ENCODE assay signal across 25 mouse cellular contexts in genomic region chr3:27523176-27523936, GRCm38 (mm10).
DNase-seq lines count a peak whose midpoint lies in the region; ATAC-seq lines count a peak whose summit lies in the region.
"Had no signal": no experiment of that assay in that cellular context is flagged by ENCODE, and none has a peak within 500 bp of the region (broad histone marks: within the 10 kb centered on the region; RNA-seq: fewer than 3 reads in every experiment).

No protein-coding gene starts in this region.

- H3K4me2 ChIP-seq in embryonic facial prominence, embryonic 13.5 days = no peak overlapping the region
- H3K4me2 ChIP-seq in limb, embryonic 13.5 days (replicated peaks) = no peak overlapping the region
- no peak overlapping the region for H3K4me2 ChIP-seq in embryonic facial prominence, embryonic 14.5 days (ENCODE audit: low read depth, low read length)
- no peak overlapping the region for H3K4me2 ChIP-seq in stomach, embryonic 16.5 days (ENCODE audit: low read depth, low read length)
- H3K4me2 ChIP-seq: embryonic facial prominence, embryonic 12.5 days; liver, embryonic 11.5 days; midbrain, embryonic 12.5 days; neural tube, embryonic 13.5 days; stomach, embryonic 15.5 days had no signal

- no peak overlapping the region for H3K9ac ChIP-seq in embryonic facial prominence, embryonic 13.5 days
- no peak overlapping the region for H3K9ac ChIP-seq in limb, embryonic 13.5 days
- no peak overlapping the region for H3K9ac ChIP-seq in embryonic facial prominence, embryonic 14.5 days (ENCODE audit: low read depth, low read length)
- no peak overlapping the region for H3K9ac ChIP-seq in stomach, embryonic 16.5 days (ENCODE audit: low read length)
- H3K9ac ChIP-seq: embryonic facial prominence, embryonic 12.5 days; midbrain, embryonic 12.5 days; neural tube, embryonic 13.5 days; stomach, embryonic 15.5 days had no signal

- no peak overlapping the region for H3K4me3 ChIP-seq in embryonic facial prominence, embryonic 13.5 days
- H3K4me3 ChIP-seq in embryonic facial prominence, embryonic 10.5 days = no peak overlapping the region
- H3K4me3 ChIP-seq in limb, embryonic 13.5 days = no peak overlapping the region
- H3K4me3 ChIP-seq in limb, embryonic 10.5 days = no peak overlapping the region
- no peak overlapping the region for H3K4me3 ChIP-seq in embryonic facial prominence, embryonic 14.5 days (ENCODE audit: low read depth, low read length)
- H3K4me3 ChIP-seq in stomach, embryonic 16.5 days (replicated peaks; ENCODE audit: low read length) = no peak overlapping the region
- H3K4me3 ChIP-seq: embryonic facial prominence, embryonic 12.5 days; erythroblast, embryonic 14.5 days; midbrain, embryonic 12.5 days; neural tube, embryonic 13.5 days; stomach, embryonic 15.5 days had no signal

- DNase-seq in embryonic facial prominence, embryonic 10.5 days (ENCODE audit: low spot score) = no peak
- DNase-seq in limb, embryonic 10.5 days (ENCODE audit: low spot score) = no peak
- no peak for DNase-seq in embryonic facial prominence, embryonic 14.5 days (ENCODE audit: low spot score)
- DNase-seq: adrenal gland, adult 8-10 months; cerebellum, adult 11 months; cerebellum, adult 9-10 months; cerebellum, postnatal 36 days; kidney, adult 18-20 months; kidney, postnatal 4 days; left cerebral cortex, postnatal 4 days; thymus, adult 18-20 months; thymus, postnatal 25 days had no signal

- no peak for ATAC-seq in embryonic facial prominence, embryonic 13.5 days (ENCODE audit: insufficient number of reproducible peaks, insufficient read depth, low FRiP score, low TSS enrichment, low read depth)
- ATAC-seq in limb, embryonic 13.5 days (ENCODE audit: low FRiP score, low read depth) = peak; percentile 37; the same call in 1 of the 2 replicates
- ATAC-seq in embryonic facial prominence, embryonic 14.5 days (ENCODE audit: low read depth) = no peak
- peak; percentile 54; the same call in 1 of the 2 replicates for ATAC-seq in stomach, embryonic 16.5 days (ENCODE audit: insufficient read depth, low FRiP score)
- no peak for ATAC-seq in frontal cortex, adult (ENCODE audit: low TSS enrichment)
- ATAC-seq: forebrain, embryonic 16.5 days; hindbrain, embryonic 16.5 days had no signal

- no peaks in the 10 kb centered on the region for H3K9me3 ChIP-seq in embryonic facial prominence, embryonic 13.5 days
- no peaks in the 10 kb centered on the region for H3K9me3 ChIP-seq in embryonic facial prominence, embryonic 10.5 days
- H3K9me3 ChIP-seq in limb, embryonic 13.5 days = no peaks in the 10 kb centered on the region
- H3K9me3 ChIP-seq in limb, embryonic 10.5 days (replicated peaks) = no peaks in the 10 kb centered on the region
- no peaks in the 10 kb centered on the region for H3K9me3 ChIP-seq in embryonic facial prominence, embryonic 14.5 days (ENCODE audit: control insufficient read depth, low read length)
- H3K9me3 ChIP-seq in stomach, embryonic 16.5 days (replicated peaks; ENCODE audit: control insufficient read depth, low read length) = no peaks in the 10 kb centered on the region
- H3K9me3 ChIP-seq: embryonic facial prominence, embryonic 12.5 days; G1E; midbrain, embryonic 12.5 days; neural tube, embryonic 13.5 days; stomach, embryonic 15.5 days had no signal

- 78% methylated on average over 12 of the region's 12 CpGs for WGBS in embryonic facial prominence, embryonic 13.5 days
- WGBS in embryonic facial prominence, embryonic 10.5 days = 88% methylated on average over 12 of the region's 12 CpGs
- 78% methylated on average over 12 of the region's 12 CpGs for WGBS in limb, embryonic 13.5 days
- WGBS in limb, embryonic 10.5 days = 84% methylated on average over 12 of the region's 12 CpGs
- WGBS in embryonic facial prominence, embryonic 14.5 days = 80% methylated on average over 12 of the region's 12 CpGs
- WGBS in stomach, embryonic 16.5 days = 58% methylated on average over 12 of the region's 12 CpGs

- peaks cover 17% of the 10 kb centered on the region; the same call in 1 of the 2 replicates for H3K36me3 ChIP-seq in embryonic facial prominence, embryonic 13.5 days
- H3K36me3 ChIP-seq in embryonic facial prominence, embryonic 10.5 days (replicated peaks) = no peaks in the 10 kb centered on the region; the same call in 1 of the 2 replicates
- peaks cover 14% of the 10 kb centered on the region for H3K36me3 ChIP-seq in limb, embryonic 13.5 days
- no peaks in the 10 kb centered on the region for H3K36me3 ChIP-seq in limb, embryonic 10.5 days
- peaks cover 12% of the 10 kb centered on the region; the same call in 1 of the 2 replicates for H3K36me3 ChIP-seq in embryonic facial prominence, embryonic 14.5 days (ENCODE audit: control insufficient read depth, insufficient read depth, low read length)
- H3K36me3 ChIP-seq in stomach, embryonic 16.5 days (ENCODE audit: control insufficient read depth, insufficient read depth, low read length) = no peaks in the 10 kb centered on the region
- H3K36me3 ChIP-seq: G1E; midbrain, embryonic 12.5 days; neural tube, embryonic 13.5 days; stomach, embryonic 15.5 days had no signal

- H3K4me1 ChIP-seq in embryonic facial prominence, embryonic 13.5 days = peaks cover 16% of the 10 kb centered on the region
- H3K4me1 ChIP-seq in embryonic facial prominence, embryonic 10.5 days = peaks cover 7% of the 10 kb centered on the region; the same call in 1 of the 2 replicates
- peaks cover 42% of the 10 kb centered on the region for H3K4me1 ChIP-seq in limb, embryonic 13.5 days
- peaks cover 18% of the 10 kb centered on the region for H3K4me1 ChIP-seq in limb, embryonic 10.5 days
- H3K4me1 ChIP-seq in embryonic facial prominence, embryonic 14.5 days (ENCODE audit: control insufficient read depth, insufficient read depth, low read length) = peaks cover 10% of the 10 kb centered on the region; the same call in 1 of the 2 replicates
- peaks cover 31% of the 10 kb centered on the region for H3K4me1 ChIP-seq in stomach, embryonic 16.5 days (ENCODE audit: control insufficient read depth, insufficient read depth, low read length)
- H3K4me1 ChIP-seq: embryonic facial prominence, embryonic 12.5 days; midbrain, embryonic 12.5 days; stomach, embryonic 15.5 days had no signal

- H3K27me3 ChIP-seq in embryonic facial prominence, embryonic 13.5 days = no peaks in the 10 kb centered on the region
- no peaks in the 10 kb centered on the region for H3K27me3 ChIP-seq in embryonic facial prominence, embryonic 10.5 days (replicated peaks; ENCODE audit: low read depth, poor library complexity, severe bottlenecking)
- H3K27me3 ChIP-seq in limb, embryonic 13.5 days = no peaks in the 10 kb centered on the region
- H3K27me3 ChIP-seq in limb, embryonic 10.5 days (ENCODE audit: low read depth, poor library complexity, severe bottlenecking) = no peaks in the 10 kb centered on the region
- no peaks in the 10 kb centered on the region for H3K27me3 ChIP-seq in embryonic facial prominence, embryonic 14.5 days (replicated peaks; ENCODE audit: control insufficient read depth, insufficient read depth, low read length)
- no peaks in the 10 kb centered on the region for H3K27me3 ChIP-seq in stomach, embryonic 16.5 days (ENCODE audit: control insufficient read depth, insufficient read depth, low read length)
- H3K27me3 ChIP-seq: embryonic facial prominence, embryonic 12.5 days; neural tube, embryonic 13.5 days; stomach, embryonic 15.5 days had no signal

- H3K27ac ChIP-seq in embryonic facial prominence, embryonic 13.5 days = 0 out of 2 replicates have a peak overlapping the region, but pooled peaks have one; percentile 39
- H3K27ac ChIP-seq in embryonic facial prominence, embryonic 10.5 days (replicated peaks) = no peak overlapping the region
- no peak overlapping the region for H3K27ac ChIP-seq in limb, embryonic 13.5 days
- no peak overlapping the region for H3K27ac ChIP-seq in limb, embryonic 10.5 days
- peak overlapping the region; percentile 15; the same call in 1 of the 2 replicates for H3K27ac ChIP-seq in embryonic facial prominence, embryonic 14.5 days (replicated peaks; ENCODE audit: low read depth, low read length)
- H3K27ac ChIP-seq in stomach, embryonic 16.5 days (ENCODE audit: low read length) = peak overlapping the region; percentile 53
- H3K27ac ChIP-seq: embryonic facial prominence, embryonic 12.5 days; midbrain, embryonic 12.5 days; neural tube, embryonic 13.5 days; stomach, embryonic 15.5 days had no signal

Comparison
In these comparisons a context has a peak if more than half of its experiments do, and no peak if none do; other contexts are left out.
1. H3K27ac ChIP-seq: peak in embryonic facial prominence, embryonic 13.5 days (single experiment), embryonic facial prominence, embryonic 14.5 days (single experiment) and stomach, embryonic 16.5 days (single experiment); none in embryonic facial prominence, embryonic 10.5 days (single experiment), limb, embryonic 13.5 days (single experiment) and limb, embryonic 10.5 days (single experiment).
2. ATAC-seq: peak in limb, embryonic 13.5 days (single experiment) and stomach, embryonic 16.5 days (single experiment); none in embryonic facial prominence, embryonic 13.5 days (single experiment), embryonic facial prominence, embryonic 14.5 days (single experiment) and frontal cortex, adult (single experiment).